Mouse (Mus musculus): Measurements from ENCODE around the gene Tns3.

DNA sequence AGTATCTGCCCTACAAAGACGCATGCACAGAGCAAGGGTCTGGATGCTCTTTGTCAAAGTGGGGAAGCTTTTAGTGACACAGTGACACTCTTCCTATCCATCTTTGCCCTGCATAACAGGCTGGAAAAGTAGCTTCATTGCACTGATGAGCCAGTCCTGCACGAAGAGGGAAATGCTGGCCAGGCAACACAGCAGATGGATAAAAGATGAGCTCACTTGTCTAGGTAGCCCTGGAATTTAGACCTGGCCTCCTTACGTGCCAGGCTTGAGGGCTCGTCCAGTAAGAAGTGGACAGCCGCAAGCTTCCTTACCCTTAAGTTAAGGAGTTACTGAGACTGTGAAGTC, 239.1 kb downstream of the Tns3 start:
- no peak for TF ChIP-seq POLR2A (IDR thresholded peaks at IDR 0.05; ENCODE audit: extremely low read depth, insufficient read depth, low read length)
- TF ChIP-seq CTCF (IDR thresholded peaks at IDR 0.05; ENCODE audit: extremely low read depth, insufficient read depth, low read length) = no peak
